ENCODE assay signal across 8 mouse cellular contexts in the genomic region with DNA sequence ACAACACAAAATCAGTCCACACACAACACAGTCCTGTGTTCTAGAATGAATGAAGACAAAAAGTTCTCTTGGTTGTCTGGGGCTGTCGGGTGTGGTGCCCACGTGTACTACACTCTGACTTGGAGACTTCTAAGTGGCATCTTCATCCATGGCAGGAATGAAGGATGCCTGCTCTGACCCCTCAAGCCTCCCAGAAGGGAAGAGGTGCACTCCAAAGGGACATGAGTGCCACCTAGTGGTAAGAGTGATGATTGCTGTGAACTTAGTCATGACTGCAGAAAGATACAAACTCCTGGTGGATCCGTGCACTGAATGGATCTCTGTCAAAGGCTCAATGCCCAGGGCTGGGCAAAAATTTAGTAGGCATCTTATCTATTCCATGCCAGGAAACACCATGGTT. TPM values are rescaled to one million over a fixed set of nuclear protein-coding genes. Genes with fewer than 3 reads are reported as not detected.
A peak's percentile ranks its signal among the peaks of the same experiment; 100 is the strongest.
DNase-seq lines count a peak whose midpoint lies in the region; ATAC-seq lines count a peak whose summit lies in the region.

No protein-coding gene starts in this region.

- 11% methylated on average over 3 of the region's 3 CpGs for WGBS in hindbrain, embryonic 13.5 days

- DNase-seq in right cerebral cortex, adult 18-20 months, result peak; percentile 60
- DNase-seq in right cerebral cortex, postnatal 25 days, result no peak
- DNase-seq in adrenal gland, adult 8-10 months, result peak; percentile 31
- peak; percentile 69 for DNase-seq in embryo, embryonic 11.5 days (ENCODE audit: low read depth, low spot score)
- DNase-seq in left cerebral cortex, postnatal 14 days (ENCODE audit: low spot score in 2 of 2), result peak; percentile 71 to 79
- DNase-seq in naive thymus-derived CD4-positive, alpha-beta T cell, adult 2 months (ENCODE audit: low read depth), result peak; percentile 66
- DNase-seq in thymus, postnatal 4 days, result peak; percentile 66

- ATAC-seq in hindbrain, embryonic 13.5 days (ENCODE audit: low FRiP score), result 0 out of 2 replicates have a peak, but pooled peaks have one; percentile 28

- H3K36me3 ChIP-seq in hindbrain, embryonic 13.5 days, result no peaks in the 10 kb centered on the region

- no peak overlapping the region for H3K9ac ChIP-seq in hindbrain, embryonic 13.5 days

- H3K4me2 ChIP-seq in hindbrain, embryonic 13.5 days, result no peak overlapping the region

- H3K27ac ChIP-seq in hindbrain, embryonic 13.5 days, result no peak overlapping the region

- H3K9me3 ChIP-seq in hindbrain, embryonic 13.5 days, result no peaks in the 10 kb centered on the region

- H3K4me1 ChIP-seq in hindbrain, embryonic 13.5 days (replicated peaks), result no peaks in the 10 kb centered on the region

- peaks cover 7% of the 10 kb centered on the region for H3K27me3 ChIP-seq in hindbrain, embryonic 13.5 days

- H3K4me3 ChIP-seq in hindbrain, embryonic 13.5 days, result no peak overlapping the region

- intact Hi-C loops in left cerebral cortex, postnatal 14 days (cut with DNase I), result loop anchor here (2.0 to 10.0 kb wide), 3 partner anchors 69 to 765 kb away; a partner anchor contains a TSS

RNA-seq across cellular contexts. Expression of a gene that starts 5.8 kb away (rescaled TPM):
- total RNA-seq in adrenal gland, adult 8-10 months (2022), result 1 to 10 TPM; 3.1 to 7.0 (median 4.5) TPM
- 20.6 and 23.4 TPM in 2 replicates for polyA plus RNA-seq in hindbrain, embryonic 13.5 days (2015; fragmentation: Nextera tagmentation; extraction: Ambion mirVana)
- 1 to 10 TPM; 7.8 TPM for total RNA-seq in left cerebral cortex, postnatal 14 days (2021)

RNA-seq across cellular contexts. Expression of a gene that starts 11.0 kb away (rescaled TPM):
- total RNA-seq in adrenal gland, adult 8-10 months (2022), result not detected
- 0.30 and 0.54 TPM in 2 replicates for polyA plus RNA-seq in hindbrain, embryonic 13.5 days (2015; fragmentation: Nextera tagmentation; extraction: Ambion mirVana)
- total RNA-seq in left cerebral cortex, postnatal 14 days (2021), result under 1 TPM; 0.22 to 0.30 TPM

RNA-seq across cellular contexts. Expression of a gene that starts 34.3 kb away (rescaled TPM):
- total RNA-seq in adrenal gland, adult 8-10 months (2022), result not detected
- 0.26 TPM in 1 of 2 replicates, not detected in the other for polyA plus RNA-seq in hindbrain, embryonic 13.5 days (2015; fragmentation: Nextera tagmentation; extraction: Ambion mirVana)
- not detected for total RNA-seq in left cerebral cortex, postnatal 14 days (2021)

RNA-seq across cellular contexts. Expression of a gene that starts 38.4 kb away (rescaled TPM):
- under 1 TPM in 3 of 4 experiments, not detected in 1; 0.18 to 0.38 (median 0.21) TPM for total RNA-seq in adrenal gland, adult 8-10 months (2022)
- polyA plus RNA-seq in hindbrain, embryonic 13.5 days (2015; fragmentation: Nextera tagmentation; extraction: Ambion mirVana), result 0.18 and 0.25 TPM in 2 replicates
- total RNA-seq in left cerebral cortex, postnatal 14 days (2021), result not detected
